Mouse (Mus musculus): ENCODE data around the gene Mob4. TPM values are rescaled to one million over a fixed set of nuclear protein-coding genes. Genes with fewer than 3 reads are reported as not detected.

Mob4 gene
- polyA plus RNA-seq, 1 experiment from 2014 or later, result 196 TPM

GRCm38 (mm10) chr1:55168591-55168990 is 37.6 kb downstream of the Mob4 start:
- 95% methylated on average over 4 of the region's 4 CpGs for WGBS

GRCm38 (mm10) chr1:55171361-55172325 is 40.6 kb downstream of the Mob4 start:
- peaks cover 3% of the 10 kb centered on the region; the same call in 1 of the 2 replicates for H3K9me3 ChIP-seq (ENCODE audit: control insufficient read depth, low read length)
- no peaks in the 10 kb centered on the region for H3K4me1 ChIP-seq (ENCODE audit: control insufficient read depth, insufficient read depth, low read length)
- H3K27ac ChIP-seq (replicated peaks; ENCODE audit: low read depth, low read length), result no peak overlapping the region
- peak overlapping the region; percentile 40; the same call in 1 of the 2 replicates for H3K9ac ChIP-seq (replicated peaks; ENCODE audit: low read length)
- peak overlapping the region; percentile 35 for H3K4me2 ChIP-seq (ENCODE audit: low read length)
- DNase-seq (no peak), ATAC-seq (ENCODE audit: low FRiP score, low TSS enrichment) (no peak)
- 0 out of 2 replicates have a peak overlapping the region, but pooled peaks have one; percentile 5 for H3K4me3 ChIP-seq (replicated peaks; ENCODE audit: low read depth, low read length)
- H3K36me3 ChIP-seq (ENCODE audit: control insufficient read depth, insufficient read depth, low read length), result no peaks in the 10 kb centered on the region
- 57% methylated on average over 22 of the region's 22 CpGs for WGBS
- H3K27me3 ChIP-seq (ENCODE audit: control insufficient read depth, insufficient read depth, low read length), result no peaks in the 10 kb centered on the region

More at GRCm38 (mm10) chr1:55168591-55168990, 37.6 kb downstream of the Mob4 start:
- Histone ChIP-seq H3K36me3 (ENCODE audit: control insufficient read depth, insufficient read depth, low read length) (no peaks in the 10 kb centered on the region), H3K27ac (replicated peaks; ENCODE audit: low read depth, low read length) (no peak overlapping the region), H3K4me2 (ENCODE audit: low read length) (no peak overlapping the region), H3K4me1 (ENCODE audit: control insufficient read depth, insufficient read depth, low read length) (no peaks in the 10 kb centered on the region), H3K9ac (replicated peaks; ENCODE audit: low read length) (no peak overlapping the region), H3K27me3 (ENCODE audit: control insufficient read depth, insufficient read depth, low read length) (no peaks in the 10 kb centered on the region), H3K4me3 (replicated peaks; ENCODE audit: low read depth, low read length) (no peak overlapping the region), H3K9me3 (ENCODE audit: control insufficient read depth, low read length) (peaks cover 3% of the 10 kb centered on the region; the same call in 1 of the 2 replicates)
- no peak for ATAC-seq (ENCODE audit: low FRiP score, low TSS enrichment)
- DNase-seq, result no peak

- DNase-seq (no peak), ATAC-seq (ENCODE audit: low FRiP score, low TSS enrichment) (no peak)
- Histone ChIP-seq H3K27ac (replicated peaks; ENCODE audit: low read depth, low read length) (no peak overlapping the region), H3K9ac (replicated peaks; ENCODE audit: low read length) (no peak overlapping the region), H3K4me2 (ENCODE audit: low read length) (no peak overlapping the region), H3K4me3 (replicated peaks; ENCODE audit: low read depth, low read length) (no peak overlapping the region), H3K4me1 (ENCODE audit: control insufficient read depth, insufficient read depth, low read length) (no peaks in the 10 kb centered on the region), H3K27me3 (ENCODE audit: control insufficient read depth, insufficient read depth, low read length) (no peaks in the 10 kb centered on the region), H3K36me3 (ENCODE audit: control insufficient read depth, insufficient read depth, low read length) (no peaks in the 10 kb centered on the region), H3K9me3 (ENCODE audit: control insufficient read depth, low read length) (peaks cover 3% of the 10 kb centered on the region; the same call in 1 of the 2 replicates)
- 83% methylated on average over 10 of the region's 10 CpGs for WGBS
Measured at GRCm38 (mm10) chr1:55173720-55174557, 42.9 kb downstream of the Mob4 start.

DNA sequence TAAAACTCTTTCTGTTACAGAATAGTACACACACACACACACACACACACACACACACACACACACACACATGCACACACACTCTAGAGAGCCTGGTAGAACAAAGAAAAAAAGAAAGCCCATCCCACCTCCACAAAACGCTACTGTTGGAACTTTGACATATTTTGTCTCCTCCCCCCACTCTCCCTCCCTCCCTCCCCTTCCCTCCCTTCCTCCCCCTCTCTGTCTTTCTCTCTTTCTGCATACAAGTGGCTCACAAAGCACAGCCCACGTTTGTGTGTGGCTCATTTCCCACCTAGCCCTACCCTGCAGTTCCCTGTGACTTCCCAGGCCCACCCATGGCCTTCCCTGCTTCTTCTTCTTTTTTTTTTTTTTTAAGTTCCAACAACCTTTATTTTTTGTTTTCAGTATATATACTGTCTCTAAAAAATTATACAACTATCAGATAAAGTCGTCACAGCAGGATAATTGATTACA is 43.6 kb downstream of the Mob4 start:
- no peak overlapping the region for H3K9ac ChIP-seq (replicated peaks; ENCODE audit: low read length)
- no peaks in the 10 kb centered on the region for H3K9me3 ChIP-seq (ENCODE audit: control insufficient read depth, low read length)
- no peaks in the 10 kb centered on the region for H3K4me1 ChIP-seq (ENCODE audit: control insufficient read depth, insufficient read depth, low read length)
- DNase-seq (no peak), ATAC-seq (ENCODE audit: low FRiP score, low TSS enrichment) (no peak)
- no peaks in the 10 kb centered on the region for H3K36me3 ChIP-seq (ENCODE audit: control insufficient read depth, insufficient read depth, low read length)
- H3K4me3 ChIP-seq (replicated peaks; ENCODE audit: low read depth, low read length), result no peak overlapping the region
- no peak overlapping the region for H3K4me2 ChIP-seq (ENCODE audit: low read length)
- no peaks in the 10 kb centered on the region for H3K27me3 ChIP-seq (ENCODE audit: control insufficient read depth, insufficient read depth, low read length)
- H3K27ac ChIP-seq (replicated peaks; ENCODE audit: low read depth, low read length), result no peak overlapping the region
- WGBS, result 39% methylated on average over 3 of the region's 3 CpGs

DNA sequence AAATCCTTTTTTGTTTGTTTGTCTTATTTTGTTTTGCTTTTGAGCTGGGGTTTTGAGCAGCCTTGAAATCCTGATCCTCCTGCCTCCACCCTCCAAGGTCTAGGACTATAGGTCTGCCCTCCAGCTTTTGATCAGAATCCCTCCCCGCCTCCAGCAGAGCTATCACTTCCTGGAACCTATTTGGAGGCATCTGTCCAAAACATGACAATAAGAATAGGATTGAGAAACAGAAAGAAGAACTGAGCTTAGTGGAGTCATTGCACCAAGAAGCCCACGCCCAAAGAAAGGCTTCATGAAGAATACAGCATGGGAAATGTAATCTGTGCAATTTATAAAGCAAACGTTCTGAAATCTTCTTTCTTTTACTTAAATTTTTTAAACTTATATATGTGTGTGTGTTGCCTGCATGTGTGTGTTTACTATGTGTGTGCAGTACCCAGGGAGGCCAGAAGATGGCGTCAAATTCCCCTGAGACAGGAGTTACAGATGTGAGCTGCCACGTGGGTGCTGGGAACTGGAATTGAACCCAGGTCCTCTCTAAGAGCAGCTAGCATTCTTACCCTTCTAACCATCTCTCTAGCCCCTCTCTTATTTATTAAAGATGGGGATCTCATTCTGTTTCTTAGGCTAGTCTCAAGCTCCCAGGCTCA is 49.0 kb downstream of the Mob4 start:
- H3K27me3 ChIP-seq (ENCODE audit: control insufficient read depth, insufficient read depth, low read length), result no peaks in the 10 kb centered on the region
- DNase-seq (no peak), ATAC-seq (ENCODE audit: low FRiP score, low TSS enrichment) (no peak)
- H3K4me1 ChIP-seq (ENCODE audit: control insufficient read depth, insufficient read depth, low read length), result no peaks in the 10 kb centered on the region
- H3K4me2 ChIP-seq (ENCODE audit: low read length), result no peak overlapping the region
- no peaks in the 10 kb centered on the region for H3K36me3 ChIP-seq (ENCODE audit: control insufficient read depth, insufficient read depth, low read length)
- H3K9me3 ChIP-seq (ENCODE audit: control insufficient read depth, low read length), result no peaks in the 10 kb centered on the region
- no peak overlapping the region for H3K4me3 ChIP-seq (replicated peaks; ENCODE audit: low read depth, low read length)
- WGBS, result 85% methylated on average over 5 of the region's 5 CpGs
- no peak overlapping the region for H3K9ac ChIP-seq (replicated peaks; ENCODE audit: low read length)
- H3K27ac ChIP-seq (replicated peaks; ENCODE audit: low read depth, low read length), result no peak overlapping the region

GRCm38 (mm10) chr1:55182392-55182791 is 51.4 kb downstream of the Mob4 start:
- H3K9ac ChIP-seq (replicated peaks; ENCODE audit: low read length), result no peak overlapping the region
- H3K27me3 ChIP-seq (ENCODE audit: control insufficient read depth, insufficient read depth, low read length), result no peaks in the 10 kb centered on the region
- H3K4me2 ChIP-seq (ENCODE audit: low read length), result no peak overlapping the region
- DNase-seq (no peak), ATAC-seq (ENCODE audit: low FRiP score, low TSS enrichment) (no peak)
- H3K9me3 ChIP-seq (ENCODE audit: control insufficient read depth, low read length), result no peaks in the 10 kb centered on the region
- WGBS, result 95% methylated on average over 5 of the region's 5 CpGs
- no peaks in the 10 kb centered on the region for H3K36me3 ChIP-seq (ENCODE audit: control insufficient read depth, insufficient read depth, low read length)
- H3K4me3 ChIP-seq (replicated peaks; ENCODE audit: low read depth, low read length), result no peak overlapping the region
- no peaks in the 10 kb centered on the region for H3K4me1 ChIP-seq (ENCODE audit: control insufficient read depth, insufficient read depth, low read length)
- H3K27ac ChIP-seq (replicated peaks; ENCODE audit: low read depth, low read length), result no peak overlapping the region

DNA sequence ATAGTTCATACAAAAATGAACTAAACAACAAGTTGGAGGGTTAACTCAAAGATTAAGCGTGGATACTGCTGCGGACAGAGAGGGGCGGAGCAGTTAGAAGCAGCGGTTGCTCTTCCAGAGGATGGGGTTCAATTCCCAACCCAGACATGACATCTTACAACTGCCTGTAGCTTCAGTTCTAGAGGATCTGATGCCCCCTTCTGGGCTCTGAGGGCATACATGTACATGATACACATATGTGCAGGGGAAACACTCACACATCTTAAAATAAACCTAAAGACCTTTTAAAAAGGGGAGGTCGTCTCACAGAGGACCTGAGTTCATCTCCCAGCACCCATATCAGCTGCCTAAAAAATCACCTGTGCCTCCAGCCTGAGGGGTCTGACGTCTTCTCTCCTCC is 54.7 kb downstream of the Mob4 start:
- Histone ChIP-seq H3K9ac (replicated peaks; ENCODE audit: low read length) (no peak overlapping the region), H3K27me3 (ENCODE audit: control insufficient read depth, insufficient read depth, low read length) (no peaks in the 10 kb centered on the region), H3K27ac (replicated peaks; ENCODE audit: low read depth, low read length) (no peak overlapping the region), H3K36me3 (ENCODE audit: control insufficient read depth, insufficient read depth, low read length) (no peaks in the 10 kb centered on the region), H3K9me3 (ENCODE audit: control insufficient read depth, low read length) (no peaks in the 10 kb centered on the region), H3K4me1 (ENCODE audit: control insufficient read depth, insufficient read depth, low read length) (no peaks in the 10 kb centered on the region), H3K4me2 (ENCODE audit: low read length) (no peak overlapping the region), H3K4me3 (replicated peaks; ENCODE audit: low read depth, low read length) (no peak overlapping the region)
- 89% methylated on average over 6 of the region's 6 CpGs for WGBS
- ATAC-seq (ENCODE audit: low FRiP score, low TSS enrichment), result no peak
- no peak for DNase-seq

DNA sequence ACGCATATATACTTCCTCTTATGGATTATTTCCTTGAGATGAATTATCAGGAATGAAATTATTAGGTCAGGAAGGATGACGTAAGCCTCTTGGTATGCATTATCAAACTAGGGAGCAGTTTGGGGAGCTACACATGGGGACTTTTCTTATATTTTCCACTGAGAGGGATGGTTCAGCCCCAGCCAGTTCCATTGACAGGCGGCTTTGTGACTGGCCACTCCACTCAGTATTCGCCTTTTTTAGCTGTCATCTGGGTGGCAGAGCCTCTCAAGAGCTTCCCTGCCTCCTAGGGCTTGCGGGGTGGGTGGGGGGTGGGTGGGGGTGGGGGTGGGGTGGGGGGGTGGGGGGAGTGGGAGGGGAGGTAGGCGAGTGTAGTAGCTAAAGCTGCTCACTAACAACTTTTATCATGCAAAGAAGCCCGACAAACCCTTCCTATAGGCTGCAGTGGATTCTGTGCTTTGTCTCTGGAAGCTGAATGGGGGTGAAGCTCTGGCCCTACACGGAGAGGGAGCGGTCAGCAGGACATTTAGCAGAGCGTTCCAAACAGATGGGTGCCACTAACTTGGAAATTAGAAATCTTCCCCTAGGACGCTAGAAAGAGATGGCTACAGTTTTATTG is 55.7 kb downstream of the Mob4 start:
- 14% methylated on average over 11 of the region's 11 CpGs for WGBS
- ATAC-seq (ENCODE audit: low FRiP score, low TSS enrichment), result no peak
- no peak overlapping the region for H3K4me2 ChIP-seq (ENCODE audit: low read length)

More for the DNA sequence above, 55.7 kb downstream of the Mob4 start:
- Histone ChIP-seq H3K27me3 (ENCODE audit: control insufficient read depth, insufficient read depth, low read length) (no peaks in the 10 kb centered on the region), H3K9me3 (ENCODE audit: control insufficient read depth, low read length) (no peaks in the 10 kb centered on the region), H3K9ac (replicated peaks; ENCODE audit: low read length) (no peak overlapping the region), H3K4me3 (replicated peaks; ENCODE audit: low read depth, low read length) (no peak overlapping the region), H3K4me1 (ENCODE audit: control insufficient read depth, insufficient read depth, low read length) (no peaks in the 10 kb centered on the region), H3K36me3 (ENCODE audit: control insufficient read depth, insufficient read depth, low read length) (no peaks in the 10 kb centered on the region), H3K27ac (replicated peaks; ENCODE audit: low read depth, low read length) (no peak overlapping the region)
- DNase-seq, result no peak

Measured in midbrain, embryonic 14.5 days (tissue).